Mouse (Mus musculus) forebrain, embryonic 11.5 days (tissue): Measurements from ENCODE around the gene Spocd1. TPM values are rescaled to one million over a fixed set of nuclear protein-coding genes. Genes with fewer than 3 reads are reported as not detected.

ENCODE experiments used
- polyA plus RNA-seq: library from polyadenylated mRNA; unstranded; fragments of >200 nt; fragmentation: Nextera tagmentation; extraction: Ambion mirVana; gene quantifications from 2 replicates; pipeline ENCODE4 v1.2.1, GENCODE M21; 2014

Spocd1 gene
- polyA plus RNA-seq, 1 experiment from 2014 or later, result 0.05 TPM

Other genes starting within 250 kb of the Spocd1 start
- 50.0 and 53.2 TPM in 2 replicates for gene Tmem39b, start 232.4 kb upstream of the Spocd1 start, polyA plus RNA-seq
- gene Khdrbs1, start 186.9 kb upstream of the Spocd1 start, polyA plus RNA-seq, result 183 and 185 TPM in 2 replicates
- gene Ptp4a2, start 118.0 kb upstream of the Spocd1 start, polyA plus RNA-seq, result 355 and 395 TPM in 2 replicates
- gene Adgrb2, start 55.6 kb downstream of the Spocd1 start, polyA plus RNA-seq, result 3.6 and 8.2 TPM in 2 replicates
- 5.9 and 6.3 TPM in 2 replicates for gene Col16a1, start 118.6 kb downstream of the Spocd1 start, polyA plus RNA-seq
- gene Pef1, start 173.3 kb downstream of the Spocd1 start, polyA plus RNA-seq, result 62.7 and 75.8 TPM in 2 replicates
- 0.27 and 0.28 TPM in 2 replicates for gene Hcrtr1, start 210.1 kb downstream of the Spocd1 start, polyA plus RNA-seq
- gene Tinagl1, start 245.9 kb downstream of the Spocd1 start, polyA plus RNA-seq, result 7.6 and 7.9 TPM in 2 replicates